Mouse (Mus musculus): Measurements from ENCODE around the gene Olfr286. TPM values are rescaled to one million over a fixed set of nuclear protein-coding genes. Genes with fewer than 3 reads are reported as not detected.
A peak's percentile ranks its signal among the peaks of the same experiment; 100 is the strongest.

Gene Olfr286
- polyA plus RNA-seq, 1 experiment from 2014 or later = not detected

DNA sequence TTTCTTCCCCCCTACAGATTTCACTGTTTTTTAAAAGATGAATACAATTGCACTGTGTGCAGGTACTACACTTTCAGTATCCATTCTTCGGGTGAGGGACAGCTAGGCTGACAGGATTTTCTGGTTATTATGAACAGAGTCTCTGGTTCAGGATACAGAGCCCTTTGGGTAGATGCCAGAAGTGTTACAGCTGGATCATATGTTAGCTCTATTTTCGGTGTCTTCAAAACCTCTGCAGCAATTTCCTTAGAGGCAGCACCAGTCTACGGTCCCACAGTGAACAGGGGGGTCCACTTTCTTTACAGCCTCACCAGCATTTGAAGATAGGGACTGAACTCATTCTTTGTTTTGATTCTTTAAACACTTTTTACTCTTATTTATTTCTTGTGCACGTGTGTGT, 49.8 kb downstream of the Olfr286 start:
- H3K4me1 ChIP-seq = peaks cover 7% of the 10 kb centered on the region
- H3K36me3 ChIP-seq (replicated peaks) = no peaks in the 10 kb centered on the region
- H3K27me3 ChIP-seq = no peaks in the 10 kb centered on the region
- H3K4me2 ChIP-seq = no peak overlapping the region
- H3K27ac ChIP-seq = no peak overlapping the region
- WGBS = 74% methylated on average over 4 of the region's 4 CpGs
- no peak overlapping the region for H3K4me3 ChIP-seq (replicated peaks)
- H3K9me3 ChIP-seq = no peaks in the 10 kb centered on the region
- no peak overlapping the region for H3K9ac ChIP-seq
- no peak for ATAC-seq (ENCODE audit: low FRiP score)

DNA sequence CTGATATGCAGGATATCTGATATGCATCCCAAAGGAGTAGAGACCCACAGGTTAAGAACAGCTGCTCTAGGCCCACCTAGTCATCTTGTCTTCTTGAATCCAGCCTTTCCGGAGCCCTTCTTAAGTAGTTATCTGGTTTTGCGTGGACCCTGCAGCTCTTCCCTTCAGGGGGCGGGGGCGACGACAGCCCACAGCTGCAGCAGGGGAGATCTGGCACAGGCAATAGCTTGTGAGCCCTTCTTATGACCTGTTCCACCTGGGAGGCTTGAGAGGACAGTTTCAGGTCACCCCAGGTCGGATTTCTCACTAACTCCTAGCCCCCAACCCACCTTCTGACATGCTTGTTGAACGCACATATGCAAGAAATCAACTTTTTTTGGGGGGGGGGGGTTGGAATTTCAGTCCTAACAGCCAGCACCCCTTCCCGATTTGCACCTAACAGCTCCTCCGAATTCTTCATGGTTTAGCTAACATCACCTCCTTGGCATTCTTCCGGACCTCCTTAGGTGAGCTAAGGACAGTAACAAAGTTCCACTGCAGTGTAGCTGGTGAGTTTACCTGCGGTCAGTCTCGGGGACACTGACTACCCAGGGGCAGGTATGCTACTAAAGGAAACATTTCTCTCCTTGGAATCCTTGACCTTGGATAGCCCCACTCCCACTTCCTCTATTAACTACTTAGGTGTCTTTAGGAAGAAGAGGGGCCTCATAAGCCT, 52.2 kb downstream of the Olfr286 start:
- WGBS = 76% methylated on average over 12 of the region's 12 CpGs
- Histone ChIP-seq H3K27me3 (peaks cover 14% of the 10 kb centered on the region; the same call in 1 of the 2 replicates), H3K9ac (no peak overlapping the region), H3K9me3 (no peaks in the 10 kb centered on the region), H3K4me1 (peaks cover 7% of the 10 kb centered on the region), H3K4me3 (replicated peaks) (no peak overlapping the region), H3K27ac (no peak overlapping the region), H3K36me3 (replicated peaks) (no peaks in the 10 kb centered on the region), H3K4me2 (no peak overlapping the region)
- ATAC-seq (ENCODE audit: low FRiP score) = 0 out of 2 replicates have a peak, but pooled peaks have one; percentile 3

GRCm38 (mm10) chr15:98181132-98181711, 53.0 kb downstream of the Olfr286 start:
- Histone ChIP-seq H3K4me2 (peak overlapping the region; percentile 78), H3K4me1 (peaks cover 7% of the 10 kb centered on the region), H3K4me3 (replicated peaks) (peak overlapping the region; percentile 53), H3K9me3 (no peaks in the 10 kb centered on the region), H3K9ac (peak overlapping the region; percentile 61), H3K27ac (peak overlapping the region; percentile 75), H3K36me3 (replicated peaks) (no peaks in the 10 kb centered on the region), H3K27me3 (peaks cover 20% of the 10 kb centered on the region; the same call in 1 of the 2 replicates)
- peak; percentile 98 for ATAC-seq (ENCODE audit: low FRiP score)
- whole genome bisulfite sequencing = under 1% methylated on average over 30 of the region's 30 CpGs

DNA sequence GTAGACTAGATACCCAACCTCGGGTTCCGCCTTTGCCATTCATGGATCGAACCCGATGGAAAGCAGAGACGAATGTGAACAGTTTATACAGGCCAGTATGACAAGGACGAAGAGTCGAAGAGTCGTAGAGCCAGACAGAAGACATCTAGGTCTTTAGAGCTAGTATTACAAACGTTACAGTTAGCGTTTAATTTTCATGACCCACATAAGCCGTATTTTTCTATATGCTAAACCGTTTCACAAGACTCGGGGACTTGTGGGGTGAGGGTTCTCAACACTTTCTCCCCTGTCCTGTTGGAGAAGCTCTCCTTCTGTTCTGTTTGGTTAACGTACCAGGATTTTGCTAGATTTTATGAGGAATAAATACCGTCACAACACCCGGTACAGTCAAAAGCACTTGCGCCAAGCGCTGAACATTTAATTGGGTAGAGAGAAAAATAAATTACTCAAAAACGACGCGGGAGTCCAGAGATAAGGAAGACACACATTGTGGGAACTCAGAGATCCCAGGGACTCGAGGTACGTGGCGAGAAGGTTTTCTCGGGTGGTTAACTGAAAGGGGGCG, 53.6 kb downstream of the Olfr286 start:
- WGBS = 3% methylated on average over 26 of the region's 26 CpGs
- no peak for ATAC-seq (ENCODE audit: low FRiP score)

GRCm38 (mm10) chr15:98177320-98177719, 56.9 kb downstream of the Olfr286 start:
- H3K9me3 ChIP-seq = no peaks in the 10 kb centered on the region
- H3K4me3 ChIP-seq (replicated peaks) = no peak overlapping the region
- ATAC-seq (ENCODE audit: low FRiP score) = no peak
- no peak overlapping the region for H3K4me2 ChIP-seq
- H3K27me3 ChIP-seq = peaks cover 32% of the 10 kb centered on the region
- peaks cover 7% of the 10 kb centered on the region for H3K4me1 ChIP-seq
- 78% methylated on average over 3 of the region's 3 CpGs for WGBS
- no peak overlapping the region for H3K9ac ChIP-seq
- H3K36me3 ChIP-seq (replicated peaks) = no peaks in the 10 kb centered on the region
- no peak overlapping the region for H3K27ac ChIP-seq

More for the DNA sequence above, 53.6 kb downstream of the Olfr286 start:
- Histone ChIP-seq H3K4me2 (peak overlapping the region; percentile 78), H3K27me3 (peaks cover 20% of the 10 kb centered on the region; the same call in 1 of the 2 replicates), H3K4me3 (replicated peaks) (peak overlapping the region; percentile 53), H3K27ac (peak overlapping the region; percentile 75), H3K36me3 (replicated peaks) (no peaks in the 10 kb centered on the region), H3K4me1 (peaks cover 7% of the 10 kb centered on the region), H3K9ac (peak overlapping the region; percentile 61), H3K9me3 (no peaks in the 10 kb centered on the region)

Other genes starting within 250 kb of the Olfr286 start
- 112 and 122 TPM in 2 replicates for gene Col2a1, start 229.8 kb downstream of the Olfr286 start, polyA plus RNA-seq (2016; fragmentation: Nextera tagmentation; extraction: Ambion mirVana)
- gene Pfkm, start 141.9 kb downstream of the Olfr286 start, polyA plus RNA-seq (2016; fragmentation: Nextera tagmentation; extraction: Ambion mirVana) = 52.5 and 56.6 TPM in 2 replicates
- gene Senp1, start 140.7 kb downstream of the Olfr286 start, polyA plus RNA-seq (2016; fragmentation: Nextera tagmentation; extraction: Ambion mirVana) = 39.6 and 44.3 TPM in 2 replicates
- gene Asb8, start 68.8 kb downstream of the Olfr286 start, polyA plus RNA-seq (2016; fragmentation: Nextera tagmentation; extraction: Ambion mirVana) = 38.4 and 44.8 TPM in 2 replicates
- gene Ccdc184, start 67.3 kb downstream of the Olfr286 start, polyA plus RNA-seq (2016; fragmentation: Nextera tagmentation; extraction: Ambion mirVana) = 15.9 and 19.6 TPM in 2 replicates
- not detected in 2 replicates for gene Olfr288, start 38.9 kb downstream of the Olfr286 start, polyA plus RNA-seq (2016; fragmentation: Nextera tagmentation; extraction: Ambion mirVana)
- gene Gm44579, start 13.5 kb downstream of the Olfr286 start, polyA plus RNA-seq (2016; fragmentation: Nextera tagmentation; extraction: Ambion mirVana) = not detected in 2 replicates
- not detected in 2 replicates for gene Olfr287, start 13.4 kb downstream of the Olfr286 start, polyA plus RNA-seq (2016; fragmentation: Nextera tagmentation; extraction: Ambion mirVana)
- not detected in 2 replicates for gene H1fnt, start 22.8 kb upstream of the Olfr286 start, polyA plus RNA-seq (2016; fragmentation: Nextera tagmentation; extraction: Ambion mirVana)
- 2.4 and 2.8 TPM in 2 replicates for gene Zfp641, start 61.7 kb upstream of the Olfr286 start, polyA plus RNA-seq (2016; fragmentation: Nextera tagmentation; extraction: Ambion mirVana)
- not detected in 2 replicates for gene Olfr285, start 82.9 kb upstream of the Olfr286 start, polyA plus RNA-seq (2016; fragmentation: Nextera tagmentation; extraction: Ambion mirVana)
- gene Olfr284, start 106.5 kb upstream of the Olfr286 start, polyA plus RNA-seq (2016; fragmentation: Nextera tagmentation; extraction: Ambion mirVana) = not detected in 2 replicates
- 0.08 TPM in 1 of 2 replicates, not detected in the other for gene Olfr283, start 146.5 kb upstream of the Olfr286 start, polyA plus RNA-seq (2016; fragmentation: Nextera tagmentation; extraction: Ambion mirVana)
- not detected in 2 replicates for gene Olfr282, start 196.8 kb upstream of the Olfr286 start, polyA plus RNA-seq (2016; fragmentation: Nextera tagmentation; extraction: Ambion mirVana)
- 0.05 TPM in 1 of 2 replicates, not detected in the other for gene Olfr281, start 218.1 kb upstream of the Olfr286 start, polyA plus RNA-seq (2016; fragmentation: Nextera tagmentation; extraction: Ambion mirVana)
- gene OR5BS1P, start 235.4 kb upstream of the Olfr286 start, polyA plus RNA-seq (2016; fragmentation: Nextera tagmentation; extraction: Ambion mirVana) = not detected in 2 replicates
- gene Lalba, start 248.3 kb upstream of the Olfr286 start, polyA plus RNA-seq (2016; fragmentation: Nextera tagmentation; extraction: Ambion mirVana) = not detected in 2 replicates